Mouse (Mus musculus): ENCODE results near the gene H1f0. TPM values are rescaled to one million over a fixed set of nuclear protein-coding genes. Genes with fewer than 3 reads are reported as not detected.
A peak's percentile ranks its signal among the peaks of the same experiment; 100 is the strongest.
"Not testable (repeated sequence)": the region's sequence is repeated elsewhere in the genome, so short reads cannot be mapped to it uniquely, and the experiment has no call there.

H1f0 gene
- total and polyA plus RNA-seq, 2 experiments: 68.0 to 82.1 TPM

DNA sequence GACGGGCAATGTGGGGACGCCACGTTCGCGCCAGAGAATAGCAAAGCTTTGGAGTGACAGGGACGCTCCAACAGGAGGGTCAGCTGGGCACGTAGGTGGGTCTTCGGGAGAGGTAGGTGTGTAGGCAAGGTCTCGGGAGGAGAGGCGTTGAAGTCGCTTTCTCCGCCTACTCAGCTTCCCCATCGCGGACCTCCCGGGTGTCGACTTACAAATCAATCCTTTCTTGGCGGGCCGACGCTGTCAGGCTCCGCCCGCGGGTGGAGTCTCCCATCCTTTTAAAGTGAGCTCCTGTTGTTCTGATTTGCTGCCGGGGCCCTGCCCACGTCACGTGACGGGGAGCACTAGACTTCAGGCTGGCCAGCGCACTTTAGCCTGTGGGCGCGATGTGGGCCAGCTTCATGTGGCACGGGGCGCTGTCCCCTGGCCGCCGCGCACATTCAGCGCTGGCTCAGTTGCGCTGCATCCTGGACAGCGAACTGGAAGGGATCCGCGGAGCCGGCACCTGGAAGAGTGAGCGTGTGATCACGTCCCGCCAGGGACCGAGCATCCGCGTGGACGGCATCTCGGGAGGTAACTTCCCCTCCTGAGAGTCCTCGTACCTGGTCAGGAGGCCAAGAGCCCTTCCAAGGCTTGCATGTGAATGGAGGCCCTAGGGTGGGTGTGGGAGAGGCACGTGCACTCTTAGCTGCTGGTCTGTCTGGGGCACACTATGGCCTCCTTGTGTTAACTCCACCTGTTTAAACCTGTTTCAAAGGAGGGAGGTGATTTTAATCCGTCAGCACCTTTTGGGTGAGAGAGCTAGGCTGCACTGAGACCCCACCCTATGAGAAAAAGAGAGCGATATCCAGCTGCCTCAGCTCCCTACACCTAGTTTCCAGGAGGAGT is 2.5 kb downstream of the H1f0 start:
- peaks cover 11% of the 10 kb centered on the region; the same call in 1 of the 2 replicates for H3K79me2 ChIP-seq (ENCODE audit: control insufficient read depth, insufficient read depth, low read length)
- H3K4me3 ChIP-seq (ENCODE audit: insufficient read depth, low read depth, low read length): peak overlapping the region; percentile 92
- TF ChIP-seq CTCF (IDR thresholded peaks at IDR 0.05; ENCODE audit: low read depth, low read length) (no peak), POLR2A (IDR thresholded peaks at IDR 0.05; ENCODE audit: extremely low read depth, insufficient read depth, low read length) (peak; percentile 90)
- peak overlapping the region; percentile 14 for H3K27ac ChIP-seq (replicated peaks; ENCODE audit: insufficient read depth, low read depth, low read length)
- no peaks in the 10 kb centered on the region for H3K27me3 ChIP-seq (ENCODE audit: control insufficient read depth, insufficient read depth, low read length)
- WGBS: 2% methylated on average over 52 of the region's 52 CpGs
- peak; percentile 99 for DNase-seq (ENCODE audit: extremely low read depth, low read depth, low spot score)
- peaks cover 4% of the 10 kb centered on the region; the same call in 1 of the 2 replicates for H3K4me1 ChIP-seq (ENCODE audit: control insufficient read depth, insufficient read depth, low read length)
- no peaks in the 10 kb centered on the region for H3K36me3 ChIP-seq (ENCODE audit: control insufficient read depth, insufficient read depth, low read length)
- H3K9ac ChIP-seq (ENCODE audit: low read depth, low read length): peak overlapping the region; percentile 65

DNA sequence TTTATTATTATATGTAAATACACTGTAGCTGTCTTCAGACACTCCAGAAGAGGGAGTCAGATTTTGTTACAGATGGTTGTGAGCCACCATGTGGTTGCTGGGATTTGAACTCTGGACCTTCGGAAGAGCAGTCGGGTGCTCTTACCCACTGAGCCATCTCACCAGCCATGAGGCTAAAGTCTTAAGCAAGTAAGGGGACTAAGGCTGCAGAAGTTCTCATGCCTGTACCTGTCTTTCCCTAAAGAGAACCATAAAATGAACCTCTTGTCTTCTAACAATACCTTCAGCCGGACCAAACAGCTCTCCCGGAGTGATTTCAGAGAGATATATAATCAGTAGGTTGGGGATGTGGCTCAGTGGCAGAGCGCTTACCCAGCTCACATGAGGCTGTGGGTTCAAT is 3.7 kb downstream of the H1f0 start:
- not testable (repeated sequence) for H3K4me1 ChIP-seq (ENCODE audit: control insufficient read depth, insufficient read depth, low read length); H3K4me3 ChIP-seq (ENCODE audit: insufficient read depth, low read depth, low read length); H3K9ac ChIP-seq (ENCODE audit: low read depth, low read length); H3K27ac ChIP-seq (replicated peaks; ENCODE audit: insufficient read depth, low read depth, low read length); H3K36me3 ChIP-seq (ENCODE audit: control insufficient read depth, insufficient read depth, low read length); H3K27me3 ChIP-seq (ENCODE audit: control insufficient read depth, insufficient read depth, low read length); DNase-seq (ENCODE audit: extremely low read depth, low read depth, low spot score)
- WGBS: 83% methylated on average over 5 of the region's 5 CpGs
- H3K79me2 ChIP-seq (ENCODE audit: control insufficient read depth, insufficient read depth, low read length): peaks cover 11% of the 10 kb centered on the region; the same call in 1 of the 2 replicates

DNA sequence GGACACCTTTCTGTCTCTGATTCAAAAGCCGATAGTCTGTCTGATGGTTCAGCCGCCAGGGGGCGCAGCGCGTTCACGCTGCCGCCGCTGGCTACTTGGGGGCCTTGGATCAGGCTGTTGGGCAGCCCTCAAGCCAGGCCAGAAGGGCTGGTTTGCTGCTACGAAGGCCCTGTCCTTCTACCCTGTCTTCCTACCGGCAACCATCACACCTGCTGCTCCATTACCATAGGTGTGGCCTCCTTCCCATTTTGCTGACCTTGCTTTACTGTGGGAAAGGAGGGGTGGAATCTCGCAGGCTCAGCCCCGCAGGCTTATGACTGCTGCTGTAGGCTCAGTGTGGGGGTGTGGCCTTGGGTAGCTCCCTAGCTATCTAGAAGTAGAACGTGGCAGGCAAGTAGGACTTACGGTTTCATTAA is 9.7 kb downstream of the H1f0 start:
- Histone ChIP-seq H3K27me3 (ENCODE audit: control insufficient read depth, insufficient read depth, low read length) (peaks cover 4% of the 10 kb centered on the region), H3K36me3 (ENCODE audit: control insufficient read depth, insufficient read depth, low read length) (no peaks in the 10 kb centered on the region), H3K4me1 (ENCODE audit: control insufficient read depth, insufficient read depth, low read length) (peaks cover 5% of the 10 kb centered on the region), H3K4me3 (ENCODE audit: insufficient read depth, low read depth, low read length) (no peak overlapping the region), H3K79me2 (ENCODE audit: control insufficient read depth, insufficient read depth, low read length) (no peaks in the 10 kb centered on the region), H3K27ac (replicated peaks; ENCODE audit: insufficient read depth, low read depth, low read length) (no peak overlapping the region), H3K9ac (ENCODE audit: low read depth, low read length) (peak overlapping the region; percentile 59)
- 13% methylated on average over 14 of the region's 14 CpGs for WGBS
- TF ChIP-seq POLR2A (IDR thresholded peaks at IDR 0.05; ENCODE audit: extremely low read depth, insufficient read depth, low read length) (no peak), CTCF (IDR thresholded peaks at IDR 0.05; ENCODE audit: low read depth, low read length) (peak; percentile 85)
- DNase-seq (ENCODE audit: extremely low read depth, low read depth, low spot score): peak; percentile 17

DNA sequence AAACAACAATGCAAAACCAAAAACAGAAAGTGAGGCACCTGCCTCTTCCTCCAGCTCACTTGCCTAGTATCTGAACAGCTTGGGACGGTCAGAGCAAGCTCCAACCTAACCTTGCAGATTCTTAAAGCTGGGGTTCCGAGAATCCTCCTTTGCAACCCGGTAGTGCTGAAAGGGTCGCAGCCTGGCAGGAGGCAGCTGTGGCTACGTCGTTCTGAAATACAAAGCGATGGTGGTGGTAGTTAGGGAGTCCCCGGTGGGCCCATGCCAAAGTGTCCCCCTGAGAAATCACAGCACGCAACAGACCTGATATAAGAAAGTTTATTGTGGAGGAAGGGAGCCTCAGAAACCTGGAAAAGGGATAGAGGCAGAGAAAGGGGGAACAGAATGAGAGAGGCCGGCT is 10.1 kb downstream of the H1f0 start:
- no peaks in the 10 kb centered on the region for H3K36me3 ChIP-seq (ENCODE audit: control insufficient read depth, insufficient read depth, low read length)
- DNase-seq (ENCODE audit: extremely low read depth, low read depth, low spot score): no peak
- peaks cover 6% of the 10 kb centered on the region for H3K4me1 ChIP-seq (ENCODE audit: control insufficient read depth, insufficient read depth, low read length)
- WGBS: 78% methylated on average over 10 of the region's 10 CpGs
- TF ChIP-seq POLR2A (IDR thresholded peaks at IDR 0.05; ENCODE audit: extremely low read depth, insufficient read depth, low read length): no peak
- TF ChIP-seq CTCF (IDR thresholded peaks at IDR 0.05; ENCODE audit: low read depth, low read length): no peak
- no peak overlapping the region for H3K27ac ChIP-seq (replicated peaks; ENCODE audit: insufficient read depth, low read depth, low read length)
- H3K4me3 ChIP-seq (ENCODE audit: insufficient read depth, low read depth, low read length): no peak overlapping the region
- H3K9ac ChIP-seq (ENCODE audit: low read depth, low read length): no peak overlapping the region
- H3K79me2 ChIP-seq (ENCODE audit: control insufficient read depth, insufficient read depth, low read length): no peaks in the 10 kb centered on the region
- peaks cover 8% of the 10 kb centered on the region for H3K27me3 ChIP-seq (ENCODE audit: control insufficient read depth, insufficient read depth, low read length)

DNA sequence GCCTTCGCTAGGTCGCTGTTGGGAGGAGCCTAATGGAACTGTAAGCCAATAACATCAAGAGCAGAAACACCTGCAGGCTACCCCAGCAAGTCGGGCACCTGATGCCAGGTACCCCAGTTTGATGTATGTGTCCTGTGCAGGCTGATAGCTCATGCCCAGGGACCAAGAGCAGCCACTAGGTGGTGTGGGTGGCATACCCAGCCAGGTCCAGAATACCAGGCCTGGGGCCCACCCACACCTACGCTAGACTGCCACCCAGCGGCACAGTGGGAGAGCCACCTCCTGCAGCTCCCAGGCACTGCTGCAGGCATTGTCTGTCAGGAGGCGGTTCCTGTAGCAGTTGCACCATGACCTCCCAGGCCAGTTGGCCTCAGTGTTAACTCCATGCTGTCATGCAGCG is 10.6 kb downstream of the H1f0 start:
- Histone ChIP-seq H3K4me1 (ENCODE audit: control insufficient read depth, insufficient read depth, low read length) (peaks cover 6% of the 10 kb centered on the region), H3K4me3 (ENCODE audit: insufficient read depth, low read depth, low read length) (no peak overlapping the region), H3K27me3 (ENCODE audit: control insufficient read depth, insufficient read depth, low read length) (peaks cover 8% of the 10 kb centered on the region), H3K9ac (ENCODE audit: low read depth, low read length) (no peak overlapping the region), H3K36me3 (ENCODE audit: control insufficient read depth, insufficient read depth, low read length) (no peaks in the 10 kb centered on the region), H3K27ac (replicated peaks; ENCODE audit: insufficient read depth, low read depth, low read length) (no peak overlapping the region), H3K79me2 (ENCODE audit: control insufficient read depth, insufficient read depth, low read length) (no peaks in the 10 kb centered on the region)
- 5% methylated on average over 7 of the region's 7 CpGs for WGBS
- peak; percentile 87 for DNase-seq (ENCODE audit: extremely low read depth, low read depth, low spot score)
- TF ChIP-seq POLR2A (IDR thresholded peaks at IDR 0.05; ENCODE audit: extremely low read depth, insufficient read depth, low read length) (no peak), CTCF (IDR thresholded peaks at IDR 0.05; ENCODE audit: low read depth, low read length) (peak; percentile 99)
